Mouse (Mus musculus) neural tube, embryonic 13.5 days (tissue): Measurements from ENCODE around the gene Antxr1. TPM values are rescaled to one million over a fixed set of nuclear protein-coding genes. Genes with fewer than 3 reads are reported as not detected.

Experiments
- ATAC-seq: fragments of 200-750 bp; cut with Nextera tagmentation; 2 replicates; pipeline ENCODE4 v1.8.0; 2017; ENCODE audit warnings: low read depth, mild to moderate bottlenecking, moderate TSS enrichment, moderate library complexity
- H3K27ac ChIP-seq: fragments of 300-500 bp; sonication (generic); replicated peaks from 2 replicates; pipeline ENCODE4 v1.5.1; 2015; ENCODE audit warnings: moderate library complexity, mild to moderate bottlenecking, inconsistent platforms
- H3K27me3 ChIP-seq: fragments of 300-500 bp; sonication (generic); 2 replicates; pipeline ENCODE4 v1.6.1; 2015; ENCODE audit warnings: mild to moderate bottlenecking, inconsistent platforms
- H3K36me3 ChIP-seq: fragments of 300-500 bp; sonication (generic); 2 replicates; pipeline ENCODE4 v1.6.1; 2015; ENCODE audit warnings: mild to moderate bottlenecking, inconsistent platforms
- H3K4me1 ChIP-seq: fragments of 300-500 bp; sonication (generic); replicated peaks from 2 replicates; pipeline ENCODE4 v1.6.1; 2015; ENCODE audit warnings: inconsistent platforms
- H3K4me2 ChIP-seq: fragments of 300-500 bp; sonication (generic); 2 replicates; pipeline ENCODE4 v1.6.1; 2015; ENCODE audit warnings: inconsistent platforms, mild to moderate bottlenecking, moderate library complexity
- H3K4me3 ChIP-seq: fragments of 300-500 bp; sonication (generic); 2 replicates; pipeline ENCODE4 v1.5.1; 2015; ENCODE audit warnings: mild to moderate bottlenecking, inconsistent platforms
- H3K9ac ChIP-seq: fragments of 300-500 bp; sonication (generic); 2 replicates; pipeline ENCODE4 v1.6.1; 2015; ENCODE audit warnings: moderate library complexity, mild to moderate bottlenecking, inconsistent platforms
- H3K9me3 ChIP-seq: fragments of 300-500 bp; sonication (generic); 2 replicates; pipeline ENCODE4 v1.6.1; 2016; ENCODE audit warnings: inconsistent platforms
- whole genome bisulfite sequencing: fragments of 180-500 bp; shearing (Covaris S2); methylation state at CpG from one replicate; pipeline ENCODE4 v1.1.7; 2015; 5-methylcytosine and 5-hydroxymethylcytosine counted together
- polyA plus RNA-seq: library from polyadenylated mRNA; unstranded; fragments of >200 nt; fragmentation: Nextera tagmentation; extraction: Ambion mirVana; gene quantifications from 2 replicates; pipeline ENCODE4 v1.2.1, GENCODE M21; 2015

The Antxr1 gene
- polyA plus RNA-seq, 1 experiment from 2014 or later: 4.3 TPM

- Histone ChIP-seq H3K4me3 (no peak overlapping the region), H3K36me3 (no peaks in the 10 kb centered on the region), H3K4me2 (no peak overlapping the region), H3K27ac (no peak overlapping the region), H3K4me1 (peaks cover 30% of the 10 kb centered on the region), H3K9ac (no peak overlapping the region), H3K9me3 (no peaks in the 10 kb centered on the region), H3K27me3 (no peaks in the 10 kb centered on the region)
- 74% methylated on average over 22 of the region's 22 CpGs for WGBS
- ATAC-seq: no peak
These were observed 7.1 kb downstream of the Antxr1 start for GRCm38 (mm10) chr6:87328265-87329173.

- WGBS: 83% methylated on average over 2 of the region's 2 CpGs
- H3K4me2 ChIP-seq: no peak overlapping the region
- H3K4me1 ChIP-seq: peaks cover 21% of the 10 kb centered on the region
- H3K9me3 ChIP-seq: no peaks in the 10 kb centered on the region
- no peak overlapping the region for H3K4me3 ChIP-seq
- no peaks in the 10 kb centered on the region for H3K36me3 ChIP-seq
- H3K27ac ChIP-seq: no peak overlapping the region
- ATAC-seq: no peak
- no peaks in the 10 kb centered on the region for H3K27me3 ChIP-seq
- H3K9ac ChIP-seq: no peak overlapping the region
These were observed 8.7 kb downstream of the Antxr1 start for GRCm38 (mm10) chr6:87326932-87327331.

- Histone ChIP-seq H3K4me1 (peaks cover 4% of the 10 kb centered on the region; the same call in 1 of the 2 replicates), H3K4me3 (no peak overlapping the region), H3K27ac (no peak overlapping the region), H3K9ac (no peak overlapping the region), H3K27me3 (no peaks in the 10 kb centered on the region), H3K36me3 (no peaks in the 10 kb centered on the region), H3K4me2 (no peak overlapping the region), H3K9me3 (no peaks in the 10 kb centered on the region)
- ATAC-seq: no peak
- whole genome bisulfite sequencing: 90% methylated on average over 2 of the region's 2 CpGs
These were observed 12.2 kb downstream of the Antxr1 start for GRCm38 (mm10) chr6:87323381-87323780.

GRCm38 (mm10) chr6:87318651-87319050, 17.0 kb downstream of the Antxr1 start:
- ATAC-seq: no peak
- H3K4me3 ChIP-seq: no peak overlapping the region
- H3K27me3 ChIP-seq: no peaks in the 10 kb centered on the region
- H3K36me3 ChIP-seq: no peaks in the 10 kb centered on the region
- WGBS: 97% methylated on average over 7 of the region's 7 CpGs
- H3K9me3 ChIP-seq: no peaks in the 10 kb centered on the region
- H3K4me1 ChIP-seq: peaks cover 9% of the 10 kb centered on the region
- no peak overlapping the region for H3K9ac ChIP-seq
- no peak overlapping the region for H3K27ac ChIP-seq
- H3K4me2 ChIP-seq: no peak overlapping the region

DNA sequence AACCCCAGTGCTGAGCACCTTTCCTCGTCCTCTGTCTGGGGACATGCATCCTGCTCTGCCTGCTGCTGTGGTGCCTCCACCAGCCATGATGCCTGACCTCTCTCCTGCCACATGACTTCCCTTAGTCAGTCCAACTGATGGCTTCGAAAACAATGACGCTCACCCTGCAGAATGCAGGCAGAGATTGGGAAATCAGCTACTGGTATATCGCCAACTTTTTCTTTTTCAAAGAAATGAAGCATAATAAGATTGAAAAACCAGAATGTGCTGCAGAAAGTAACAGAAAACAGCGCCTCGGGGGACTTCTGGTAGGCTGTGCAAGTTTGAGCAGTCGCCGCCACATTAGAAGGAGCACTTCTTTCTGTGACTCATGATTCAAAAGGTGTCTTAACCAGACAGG, 18.7 kb downstream of the Antxr1 start:
- no peaks in the 10 kb centered on the region for H3K27me3 ChIP-seq
- WGBS: 87% methylated on average over 8 of the region's 8 CpGs
- H3K9me3 ChIP-seq: no peaks in the 10 kb centered on the region
- peaks cover 14% of the 10 kb centered on the region for H3K4me1 ChIP-seq
- no peak for ATAC-seq
- no peak overlapping the region for H3K27ac ChIP-seq
- no peak overlapping the region for H3K9ac ChIP-seq
- no peaks in the 10 kb centered on the region for H3K36me3 ChIP-seq
- H3K4me3 ChIP-seq: no peak overlapping the region
- H3K4me2 ChIP-seq: no peak overlapping the region

- Histone ChIP-seq H3K9ac (no peak overlapping the region), H3K4me3 (no peak overlapping the region), H3K27ac (no peak overlapping the region), H3K9me3 (no peaks in the 10 kb centered on the region), H3K4me2 (no peak overlapping the region), H3K4me1 (peaks cover 14% of the 10 kb centered on the region), H3K36me3 (peaks cover 21% of the 10 kb centered on the region; the same call in 1 of the 2 replicates), H3K27me3 (no peaks in the 10 kb centered on the region)
- WGBS: 64% methylated on average over 4 of the region's 4 CpGs
- ATAC-seq: no peak
These were observed 22.9 kb downstream of the Antxr1 start for GRCm38 (mm10) chr6:87312761-87313160.

DNA sequence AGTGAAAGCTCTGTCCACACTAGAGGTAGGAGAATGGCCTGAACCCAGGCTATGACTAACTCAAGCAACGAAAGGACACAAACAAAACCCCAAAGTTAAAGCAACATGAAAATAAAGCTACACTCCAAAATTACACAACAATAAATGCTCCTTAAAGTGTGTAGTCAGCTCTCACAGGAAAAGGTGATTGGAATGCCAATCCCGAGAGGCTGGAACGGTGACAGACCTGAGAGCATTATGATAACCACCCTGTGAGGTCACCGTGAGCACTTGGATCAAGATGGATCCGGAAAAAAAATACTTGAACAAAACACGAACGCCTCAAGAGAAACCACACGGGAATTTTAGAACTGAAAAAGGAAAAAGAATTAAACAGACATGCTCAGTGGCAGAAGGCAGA, 31.1 kb downstream of the Antxr1 start:
- 88% methylated on average over 8 of the region's 8 CpGs for WGBS
- peaks cover 7% of the 10 kb centered on the region; the same call in 1 of the 2 replicates for H3K4me1 ChIP-seq
- no peaks in the 10 kb centered on the region for H3K9me3 ChIP-seq
- H3K27me3 ChIP-seq: no peaks in the 10 kb centered on the region
- H3K4me3 ChIP-seq: no peak overlapping the region
- no peak overlapping the region for H3K27ac ChIP-seq
- H3K4me2 ChIP-seq: no peak overlapping the region
- no peak for ATAC-seq
- no peak overlapping the region for H3K9ac ChIP-seq
- H3K36me3 ChIP-seq: peaks cover 16% of the 10 kb centered on the region

DNA sequence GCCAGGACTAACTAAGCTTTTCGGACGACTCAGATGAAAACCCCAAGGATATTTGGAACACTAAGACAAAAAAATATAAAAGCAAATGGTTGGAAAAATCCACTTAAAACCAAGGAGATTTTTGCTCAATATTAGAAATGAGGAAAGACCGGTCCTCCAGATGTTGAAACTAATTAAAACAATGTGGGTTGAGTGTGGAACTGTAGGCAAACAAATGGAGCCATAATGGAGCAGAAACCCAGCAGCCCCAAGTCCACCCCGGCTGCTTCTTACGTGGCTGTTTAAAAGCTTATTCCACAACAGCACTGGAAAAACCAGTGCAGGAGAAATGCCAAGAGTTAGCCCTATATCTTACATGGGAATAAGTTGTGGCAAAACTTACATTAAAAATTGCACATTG, 32.9 kb downstream of the Antxr1 start:
- no peak overlapping the region; the same call in 1 of the 2 replicates for H3K27ac ChIP-seq
- H3K4me3 ChIP-seq: no peak overlapping the region
- H3K27me3 ChIP-seq: no peaks in the 10 kb centered on the region
- H3K4me2 ChIP-seq: no peak overlapping the region
- H3K9me3 ChIP-seq: no peaks in the 10 kb centered on the region
- no peak for ATAC-seq
- H3K36me3 ChIP-seq: peaks cover 7% of the 10 kb centered on the region
- H3K9ac ChIP-seq: no peak overlapping the region
- WGBS: 72% methylated on average over 5 of the region's 5 CpGs
- H3K4me1 ChIP-seq: peaks cover 11% of the 10 kb centered on the region; the same call in 1 of the 2 replicates

DNA sequence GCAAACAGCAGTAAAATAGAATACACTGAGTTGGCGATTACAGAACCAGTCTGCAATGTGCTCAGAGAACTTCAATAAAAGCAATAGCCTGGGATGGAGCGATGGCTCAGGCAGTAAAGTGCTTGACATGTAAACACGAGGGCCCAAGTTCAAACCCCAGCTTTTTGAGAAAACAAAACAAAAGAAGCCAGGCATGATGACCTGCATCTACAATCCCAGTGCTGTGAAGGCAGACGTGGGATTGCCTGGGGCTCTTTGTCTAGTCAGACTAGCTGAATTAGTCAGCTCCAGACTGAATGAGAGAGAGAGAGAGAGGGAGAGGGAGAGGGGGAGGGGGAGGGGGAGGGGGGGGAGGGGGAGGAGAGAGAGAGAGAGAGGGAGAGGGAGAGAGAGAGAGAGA, 33.6 kb downstream of the Antxr1 start:
- no peak overlapping the region for H3K9ac ChIP-seq
- no peak for ATAC-seq
- no peak overlapping the region for H3K4me3 ChIP-seq
- peaks cover 11% of the 10 kb centered on the region; the same call in 1 of the 2 replicates for H3K4me1 ChIP-seq
- H3K4me2 ChIP-seq: no peak overlapping the region
- H3K36me3 ChIP-seq: no peaks in the 10 kb centered on the region
- 28% methylated on average over 4 of the region's 4 CpGs for WGBS
- no peaks in the 10 kb centered on the region for H3K27me3 ChIP-seq
- H3K27ac ChIP-seq: no peak overlapping the region
- no peaks in the 10 kb centered on the region for H3K9me3 ChIP-seq

- Histone ChIP-seq H3K27ac (no peak overlapping the region), H3K9me3 (no peaks in the 10 kb centered on the region; the same call in 1 of the 2 replicates), H3K4me3 (no peak overlapping the region), H3K27me3 (no peaks in the 10 kb centered on the region), H3K4me1 (peaks cover 7% of the 10 kb centered on the region; the same call in 1 of the 2 replicates), H3K9ac (no peak overlapping the region), H3K4me2 (no peak overlapping the region), H3K36me3 (no peaks in the 10 kb centered on the region)
- ATAC-seq: no peak
- 95% methylated on average over 3 of the region's 3 CpGs for WGBS
These were observed 40.7 kb downstream of the Antxr1 start for GRCm38 (mm10) chr6:87294904-87295303.

DNA sequence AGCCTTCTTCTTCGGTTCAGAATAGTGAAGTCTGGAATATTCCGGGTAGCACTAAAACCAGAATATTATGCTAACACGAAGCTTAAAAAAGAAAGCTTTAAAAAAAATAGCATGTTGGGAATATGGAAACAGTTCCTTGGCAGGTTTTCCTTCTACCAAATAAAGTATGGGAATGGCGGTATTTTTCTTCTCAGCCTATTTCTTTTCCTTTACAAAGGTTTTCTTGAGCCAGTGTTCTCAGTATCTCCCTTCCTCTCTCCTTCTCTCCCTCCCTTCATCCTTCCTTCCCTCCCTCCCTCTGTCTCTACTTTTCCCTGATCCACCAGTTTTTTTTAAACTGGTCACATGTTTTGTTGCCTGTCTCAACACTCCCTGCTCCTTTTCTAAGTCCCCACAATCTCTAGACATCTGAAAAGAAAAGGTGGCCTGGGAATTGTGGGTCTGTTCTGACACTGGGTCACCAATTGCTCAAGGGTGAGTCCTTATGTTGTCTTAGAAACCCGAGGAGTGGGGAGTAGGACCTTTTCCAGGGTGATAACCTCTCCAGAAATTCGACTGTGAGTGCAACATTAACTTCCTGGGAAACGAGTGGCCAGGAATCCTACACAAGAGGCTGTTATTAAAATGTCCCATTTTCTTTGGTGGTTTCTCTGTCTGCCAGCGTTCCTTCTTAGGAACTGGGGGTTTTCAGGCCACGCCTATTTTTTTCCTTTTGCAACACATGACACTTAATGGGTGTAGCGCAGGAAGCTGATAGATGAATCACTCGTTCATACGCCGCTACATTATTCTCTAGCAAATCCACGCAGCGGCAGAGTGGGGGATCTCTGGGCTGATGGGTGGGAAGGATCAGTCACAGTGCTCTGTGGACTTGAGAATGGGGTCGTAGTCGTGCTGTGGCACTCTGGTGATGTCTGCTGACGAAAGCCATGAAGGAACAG, 42.4 kb downstream of the Antxr1 start:
- no peak overlapping the region for H3K27ac ChIP-seq
- H3K9ac ChIP-seq: no peak overlapping the region
- no peak overlapping the region for H3K4me3 ChIP-seq
- no peaks in the 10 kb centered on the region; the same call in 1 of the 2 replicates for H3K9me3 ChIP-seq
- no peak for ATAC-seq
- H3K27me3 ChIP-seq: no peaks in the 10 kb centered on the region
- H3K36me3 ChIP-seq: no peaks in the 10 kb centered on the region
- WGBS: 87% methylated on average over 18 of the region's 18 CpGs
- H3K4me1 ChIP-seq: no peaks in the 10 kb centered on the region
- no peak overlapping the region for H3K4me2 ChIP-seq

DNA sequence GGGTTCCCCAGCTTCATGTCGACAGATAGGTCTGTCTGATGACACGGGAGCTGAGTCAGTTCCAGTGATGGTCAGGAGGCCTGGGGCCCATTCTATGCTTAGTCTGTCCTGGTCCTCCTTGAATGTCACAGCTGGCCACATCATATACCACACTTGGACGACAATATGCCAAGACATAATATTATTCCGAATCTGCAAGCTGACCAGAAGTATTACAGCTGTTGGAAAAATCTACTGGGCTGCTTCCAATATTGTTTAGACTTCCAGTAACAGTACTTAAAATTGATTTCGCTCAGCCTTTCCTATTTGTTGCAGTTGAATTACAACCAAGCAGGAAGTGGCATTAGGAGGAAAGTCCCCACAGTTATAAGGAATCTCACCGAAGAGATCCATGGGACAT, 48.4 kb downstream of the Antxr1 start:
- no peaks in the 10 kb centered on the region for H3K27me3 ChIP-seq
- H3K27ac ChIP-seq: no peak overlapping the region
- 0 out of 2 replicates have a peak, but pooled peaks cover 8% of the 10 kb centered on the region for H3K36me3 ChIP-seq
- 0 out of 2 replicates have a peak, but pooled peaks cover 8% of the 10 kb centered on the region for H3K4me1 ChIP-seq
- no peak overlapping the region for H3K9ac ChIP-seq
- no peak overlapping the region for H3K4me2 ChIP-seq
- WGBS: 89% methylated on average over 6 of the region's 6 CpGs
- no peaks in the 10 kb centered on the region; the same call in 1 of the 2 replicates for H3K9me3 ChIP-seq
- no peak overlapping the region for H3K4me3 ChIP-seq
- ATAC-seq: no peak
